Mouse (Mus musculus): Measurements from ENCODE around the gene Scand1.

Gene Scand1

DNA sequence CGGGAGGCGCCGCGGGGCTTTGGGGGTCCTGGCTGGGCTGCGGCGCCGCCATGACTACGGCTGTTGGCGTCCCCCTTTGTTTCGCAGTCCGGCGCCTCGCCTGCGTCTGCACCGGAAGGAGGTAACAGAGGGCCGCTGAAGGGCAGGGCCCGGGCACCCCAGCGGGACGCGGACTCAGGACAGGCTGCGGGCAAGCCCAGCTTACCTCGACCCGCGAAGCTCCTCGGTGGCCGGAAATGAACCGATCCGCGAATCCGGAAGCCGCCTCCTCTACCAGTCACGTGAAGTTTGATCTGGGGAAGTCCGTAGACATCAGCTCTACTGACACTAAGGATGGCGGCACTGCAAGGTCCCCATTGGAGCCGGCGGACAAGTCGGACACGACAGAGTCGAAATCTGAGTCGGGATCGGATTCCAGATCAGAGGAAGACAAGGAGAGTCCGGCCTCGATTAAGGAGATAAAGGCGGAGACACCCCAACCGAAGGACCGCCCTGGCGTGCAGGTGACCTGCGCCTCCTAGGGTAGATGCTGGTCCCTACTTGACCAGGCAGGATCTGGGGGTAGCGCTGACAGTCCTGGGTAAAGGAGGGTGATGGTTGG lies at the start of gene Scand1, which contains the start of gene Cnbd2:
TSS of gene Scand1 (minus strand) at position 408 of the 601 bp plus-strand sequence.
TSS of gene Cnbd2 (plus strand) at position 3 of the 601 bp plus-strand sequence.
- peaks cover 5% of the 10 kb centered on the region; the same call in 1 of the 2 replicates for H3K36me3 ChIP-seq (ENCODE audit: control insufficient read depth, insufficient read depth, low read length, poor library complexity, severe bottlenecking)
- no peaks in the 10 kb centered on the region for H3K27me3 ChIP-seq (ENCODE audit: control insufficient read depth, insufficient read depth, low read length, poor library complexity, severe bottlenecking)
- DNase-seq (ENCODE audit: low read depth, low spot score) = peak; percentile 93

DNA sequence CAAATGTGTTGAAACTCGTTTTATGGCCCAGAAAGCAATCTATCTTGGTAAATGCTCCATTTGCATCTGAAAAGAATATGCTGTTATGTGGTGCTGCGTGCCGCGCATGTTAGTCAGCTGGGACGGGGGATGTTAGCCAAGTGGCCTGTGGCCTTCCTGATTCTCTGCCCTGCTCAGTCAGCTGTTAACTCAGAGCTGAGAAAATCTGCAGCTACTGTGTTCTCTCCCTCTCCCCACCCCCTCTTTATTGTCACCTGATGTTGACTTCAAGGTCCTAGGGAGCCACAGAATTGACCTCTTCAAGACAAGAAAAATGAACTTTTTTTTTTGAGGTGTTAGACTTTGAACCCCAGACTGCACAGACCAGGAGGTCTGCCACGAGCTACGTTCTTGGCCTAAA lies 43.5 kb upstream of the Scand1 start:
- peak; percentile 23 for DNase-seq (ENCODE audit: low read depth, low spot score)
- Histone ChIP-seq H3K36me3 (ENCODE audit: control insufficient read depth, insufficient read depth, low read length, poor library complexity, severe bottlenecking) (no peaks in the 10 kb centered on the region), H3K27me3 (ENCODE audit: control insufficient read depth, insufficient read depth, low read length, poor library complexity, severe bottlenecking) (no peaks in the 10 kb centered on the region)

DNA sequence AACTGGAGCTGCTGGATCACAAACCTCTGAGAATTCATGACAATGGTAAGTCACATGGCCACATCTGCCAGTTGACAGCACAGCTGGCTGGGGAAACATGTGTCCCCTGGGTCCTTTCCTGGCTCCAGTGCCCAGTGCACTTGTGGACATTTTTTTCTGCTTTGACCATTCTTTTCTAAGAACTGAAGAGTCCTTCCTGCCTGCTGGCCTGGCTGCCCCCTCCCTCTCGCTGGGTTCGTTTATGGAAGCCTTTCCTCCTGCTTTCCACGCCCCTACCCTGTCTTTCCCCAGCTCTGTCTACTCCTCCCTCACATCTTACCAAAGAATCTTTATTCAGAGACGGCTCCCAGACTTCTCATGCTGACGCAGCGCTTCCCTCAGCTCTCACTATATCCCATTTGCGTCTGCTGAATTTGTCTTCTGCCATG lies 40.8 kb upstream of the Scand1 start:
- Histone ChIP-seq H3K27me3 (ENCODE audit: control insufficient read depth, insufficient read depth, low read length, poor library complexity, severe bottlenecking) (no peaks in the 10 kb centered on the region), H3K36me3 (ENCODE audit: control insufficient read depth, insufficient read depth, low read length, poor library complexity, severe bottlenecking) (no peaks in the 10 kb centered on the region)
- no peak for DNase-seq (ENCODE audit: low read depth, low spot score)

DNA sequence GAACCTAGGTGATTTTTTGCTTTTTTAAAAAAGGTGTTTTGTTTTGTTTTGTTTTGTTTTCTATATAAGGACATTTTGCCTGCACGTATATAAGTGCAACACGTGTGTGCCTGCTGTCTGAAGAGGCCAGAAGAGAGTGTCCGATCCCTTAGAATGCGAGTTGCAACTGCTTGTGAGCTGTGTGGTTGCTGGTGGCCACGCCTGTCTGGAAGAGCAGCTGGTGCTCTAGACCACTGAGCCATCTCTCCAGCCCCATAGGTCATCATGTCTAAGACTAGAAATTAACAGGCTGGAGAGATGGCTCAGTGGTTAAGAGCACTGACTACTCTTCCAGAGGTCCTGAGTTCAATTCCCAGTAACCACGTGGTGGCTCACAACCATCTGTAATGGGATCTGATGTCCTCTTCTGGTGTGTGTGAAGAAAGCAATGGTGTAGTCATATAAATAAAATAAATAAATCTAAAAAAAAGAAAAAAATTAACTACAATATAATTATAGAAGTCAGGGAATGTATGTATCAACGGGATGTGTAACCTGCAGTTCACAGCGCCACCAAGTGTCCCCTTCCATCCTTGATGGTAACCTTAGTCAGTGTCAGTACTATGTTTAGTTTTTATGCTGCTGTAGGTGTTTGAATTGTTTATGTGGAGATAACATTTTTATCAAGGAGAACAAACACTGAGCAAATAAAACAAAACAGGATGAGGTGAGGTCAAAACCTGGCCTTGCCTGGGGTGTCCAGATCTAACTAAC lies 40.1 kb upstream of the Scand1 start:
- DNase-seq (ENCODE audit: low read depth, low spot score) = peak; percentile 27
- Histone ChIP-seq H3K27me3 (ENCODE audit: control insufficient read depth, insufficient read depth, low read length, poor library complexity, severe bottlenecking) (no peaks in the 10 kb centered on the region), H3K36me3 (ENCODE audit: control insufficient read depth, insufficient read depth, low read length, poor library complexity, severe bottlenecking) (no peaks in the 10 kb centered on the region)

DNA sequence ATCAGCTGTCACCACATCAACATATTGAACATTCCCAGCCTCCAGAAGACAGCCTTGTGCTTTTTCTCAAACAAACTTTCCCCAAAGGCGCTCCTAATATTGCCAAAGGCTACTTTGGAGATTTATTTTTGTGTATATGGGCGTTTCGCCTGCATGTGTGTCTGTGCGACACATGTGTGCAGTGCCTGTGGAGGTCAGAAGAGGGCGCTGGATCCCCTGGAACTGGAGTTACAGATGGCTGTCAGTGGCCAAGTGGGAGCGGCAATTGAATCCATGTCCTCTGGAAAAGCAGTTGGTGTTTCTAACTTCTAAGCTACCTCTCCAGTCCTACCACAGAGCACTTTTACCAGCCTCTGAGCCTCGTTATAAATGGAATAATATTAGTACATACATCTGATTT lies 38.7 kb upstream of the Scand1 start:
- Histone ChIP-seq H3K36me3 (ENCODE audit: control insufficient read depth, insufficient read depth, low read length, poor library complexity, severe bottlenecking) (no peaks in the 10 kb centered on the region), H3K27me3 (ENCODE audit: control insufficient read depth, insufficient read depth, low read length, poor library complexity, severe bottlenecking) (no peaks in the 10 kb centered on the region)
- DNase-seq (ENCODE audit: low read depth, low spot score) = no peak

DNA sequence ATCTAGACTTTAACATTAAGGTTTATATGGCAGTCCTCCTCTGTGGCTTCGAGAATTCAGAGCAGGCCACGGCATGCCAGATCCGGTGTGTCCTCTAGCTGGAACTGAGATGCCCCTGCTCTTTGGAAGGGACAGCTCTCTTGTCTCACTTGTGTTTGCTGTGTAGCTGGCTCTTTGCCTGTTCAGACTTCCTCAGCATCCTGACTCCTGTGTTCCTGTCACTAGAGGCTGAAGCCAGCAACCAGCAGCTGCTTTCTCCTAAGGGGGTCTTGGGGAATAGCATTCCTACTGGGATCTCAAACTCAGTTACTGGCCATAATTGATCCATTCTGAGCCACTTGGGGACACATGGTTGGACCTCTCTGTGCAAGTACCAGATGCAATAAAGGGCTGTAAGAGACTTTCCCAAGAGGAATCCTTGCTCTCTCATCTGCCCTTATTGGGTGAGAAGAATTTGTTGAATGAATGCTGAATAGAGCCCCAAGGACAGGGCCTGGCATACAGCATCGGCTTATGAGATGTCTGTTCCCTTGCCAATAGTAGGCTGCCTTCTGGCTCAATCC lies 36.9 kb upstream of the Scand1 start:
- DNase-seq (ENCODE audit: low read depth, low spot score) = no peak
- no peaks in the 10 kb centered on the region for H3K36me3 ChIP-seq (ENCODE audit: control insufficient read depth, insufficient read depth, low read length, poor library complexity, severe bottlenecking)
- no peaks in the 10 kb centered on the region for H3K27me3 ChIP-seq (ENCODE audit: control insufficient read depth, insufficient read depth, low read length, poor library complexity, severe bottlenecking)

DNA sequence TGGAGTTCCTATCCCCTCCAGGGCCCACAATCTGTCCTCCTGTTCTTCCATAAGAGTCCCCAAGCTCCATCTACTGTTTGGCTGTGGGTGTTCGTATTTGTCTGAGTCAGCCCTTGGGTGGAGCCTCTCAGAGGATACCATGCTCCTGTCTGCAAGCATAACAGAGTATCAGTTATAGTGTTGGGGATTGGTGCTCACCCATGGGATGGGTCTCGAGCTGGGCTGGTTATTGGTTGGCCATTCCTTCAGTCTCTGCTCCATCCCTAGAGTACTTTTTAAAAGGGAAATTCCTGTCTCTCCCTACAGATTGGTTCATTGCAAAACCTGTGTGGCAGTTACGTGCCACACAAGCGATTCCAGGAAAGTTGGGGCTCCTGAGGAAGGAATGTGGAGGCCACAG lies 36.3 kb upstream of the Scand1 start:
- no peak for DNase-seq (ENCODE audit: low read depth, low spot score)
- H3K27me3 ChIP-seq (ENCODE audit: control insufficient read depth, insufficient read depth, low read length, poor library complexity, severe bottlenecking) = no peaks in the 10 kb centered on the region
- no peaks in the 10 kb centered on the region for H3K36me3 ChIP-seq (ENCODE audit: control insufficient read depth, insufficient read depth, low read length, poor library complexity, severe bottlenecking)

DNA sequence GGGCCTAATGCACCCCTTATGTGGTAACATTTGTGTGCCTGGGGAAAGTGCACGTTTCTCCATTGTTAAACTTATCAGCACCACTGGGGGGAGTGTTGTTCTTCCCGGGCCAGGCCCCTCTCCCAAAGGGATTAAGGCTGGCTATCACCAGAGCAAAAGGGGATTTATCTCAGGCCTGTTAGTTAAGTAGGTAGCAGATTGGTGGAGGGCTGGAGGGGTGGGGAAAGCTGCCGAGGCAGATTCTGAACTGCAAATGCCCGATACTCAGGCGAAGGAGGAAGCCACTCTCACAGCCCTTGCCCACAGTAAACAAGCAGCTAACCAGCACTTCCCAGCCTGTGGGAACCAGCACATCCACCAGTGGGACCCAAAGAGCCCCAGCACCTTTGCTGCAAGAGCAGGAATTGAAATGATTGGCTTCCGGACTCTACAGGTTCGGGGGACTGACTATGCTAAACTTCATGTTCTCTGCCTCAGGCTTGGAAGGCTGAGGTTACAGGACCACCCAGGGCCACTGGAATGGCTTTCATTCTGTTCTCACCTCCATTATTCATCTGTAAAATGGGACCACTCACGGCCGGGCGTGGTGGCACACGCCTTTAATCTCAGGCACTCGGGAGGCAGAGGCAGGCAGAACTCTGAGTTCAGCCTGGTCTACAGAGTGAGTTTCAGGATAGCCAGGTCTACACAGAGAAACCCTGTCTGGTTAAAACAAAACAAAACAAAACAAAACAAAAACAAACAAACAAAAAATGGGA lies 32.5 kb upstream of the Scand1 start:
- no peak for DNase-seq (ENCODE audit: low read depth, low spot score)
- 0 out of 2 replicates have a peak, but pooled peaks cover 3% of the 10 kb centered on the region for H3K36me3 ChIP-seq (ENCODE audit: control insufficient read depth, insufficient read depth, low read length, poor library complexity, severe bottlenecking)
- H3K27me3 ChIP-seq (ENCODE audit: control insufficient read depth, insufficient read depth, low read length, poor library complexity, severe bottlenecking) = no peaks in the 10 kb centered on the region

DNA sequence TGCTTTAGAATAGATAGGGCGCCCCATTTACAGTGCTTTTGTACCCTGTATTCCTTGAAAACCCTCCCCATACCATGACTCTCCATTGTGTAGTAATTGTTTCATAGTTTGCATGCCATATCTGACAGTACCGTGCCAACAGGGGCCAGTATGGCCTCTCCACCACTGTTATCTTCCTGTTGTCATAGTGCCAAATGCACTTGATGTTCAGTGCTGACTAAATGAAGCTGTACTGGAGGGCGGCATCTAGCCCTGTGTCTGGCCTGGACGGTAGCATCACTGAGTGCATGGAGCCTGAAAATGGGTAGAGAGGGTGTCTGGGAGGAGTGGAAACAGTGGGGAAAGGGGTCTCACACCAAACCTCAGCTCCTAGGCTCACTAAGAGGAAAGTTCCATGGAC lies 27.6 kb upstream of the Scand1 start:
- no peaks in the 10 kb centered on the region for H3K27me3 ChIP-seq (ENCODE audit: control insufficient read depth, insufficient read depth, low read length, poor library complexity, severe bottlenecking)
- no peak for DNase-seq (ENCODE audit: low read depth, low spot score)
- H3K36me3 ChIP-seq (ENCODE audit: control insufficient read depth, insufficient read depth, low read length, poor library complexity, severe bottlenecking) = peaks cover 3% of the 10 kb centered on the region; the same call in 1 of the 2 replicates

DNA sequence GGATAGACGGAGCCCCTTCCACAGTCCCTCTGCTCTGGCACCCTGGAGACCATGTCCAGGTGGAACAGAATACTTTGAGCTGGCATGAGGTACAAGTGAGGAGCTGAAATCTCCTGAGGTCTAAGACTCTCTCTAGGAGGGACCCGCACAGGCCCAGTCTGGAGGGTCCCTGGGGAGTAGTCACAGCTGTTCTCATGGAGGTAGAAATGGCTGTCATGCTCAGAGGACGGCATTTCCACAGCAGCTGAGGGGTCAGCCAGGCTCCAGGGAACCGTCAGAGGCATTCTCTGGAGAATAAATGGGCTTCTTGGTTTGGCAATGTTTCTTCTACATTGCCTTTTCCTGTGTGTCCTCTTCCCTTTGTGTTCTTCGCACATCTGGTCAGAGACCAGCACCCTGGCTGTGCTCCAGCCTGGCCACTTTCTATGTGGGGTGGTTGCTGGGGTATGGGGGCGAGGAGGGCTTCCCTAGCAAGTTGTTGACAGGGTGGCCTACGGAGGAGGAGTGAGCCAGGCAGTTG lies 19.0 kb upstream of the Scand1 start:
- H3K27me3 ChIP-seq (ENCODE audit: control insufficient read depth, insufficient read depth, low read length, poor library complexity, severe bottlenecking) = no peaks in the 10 kb centered on the region
- H3K36me3 ChIP-seq (ENCODE audit: control insufficient read depth, insufficient read depth, low read length, poor library complexity, severe bottlenecking) = no peaks in the 10 kb centered on the region
- no peak for DNase-seq (ENCODE audit: low read depth, low spot score)

DNA sequence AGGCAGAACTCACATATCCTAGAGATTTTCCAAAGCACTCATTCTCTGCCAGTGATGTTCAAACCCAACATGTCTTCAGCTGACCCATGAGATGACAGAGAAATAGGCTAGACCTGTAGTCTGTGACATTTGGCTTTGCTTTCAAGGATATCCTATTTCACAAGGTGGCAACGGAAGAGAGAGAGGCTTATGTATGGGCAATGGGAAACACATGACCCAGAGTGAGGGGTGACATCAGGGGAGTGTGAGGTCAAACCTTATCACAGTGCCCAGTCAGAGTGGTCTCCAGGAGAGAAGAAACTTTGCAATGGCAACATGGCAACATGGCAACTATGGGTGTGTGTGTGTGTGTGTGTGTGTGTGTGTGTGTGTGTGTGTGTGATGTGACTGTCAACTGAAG lies 18.2 kb upstream of the Scand1 start:
- Histone ChIP-seq H3K36me3 (ENCODE audit: control insufficient read depth, insufficient read depth, low read length, poor library complexity, severe bottlenecking) (no peaks in the 10 kb centered on the region), H3K27me3 (ENCODE audit: control insufficient read depth, insufficient read depth, low read length, poor library complexity, severe bottlenecking) (no peaks in the 10 kb centered on the region)
- no peak for DNase-seq (ENCODE audit: low read depth, low spot score)

DNA sequence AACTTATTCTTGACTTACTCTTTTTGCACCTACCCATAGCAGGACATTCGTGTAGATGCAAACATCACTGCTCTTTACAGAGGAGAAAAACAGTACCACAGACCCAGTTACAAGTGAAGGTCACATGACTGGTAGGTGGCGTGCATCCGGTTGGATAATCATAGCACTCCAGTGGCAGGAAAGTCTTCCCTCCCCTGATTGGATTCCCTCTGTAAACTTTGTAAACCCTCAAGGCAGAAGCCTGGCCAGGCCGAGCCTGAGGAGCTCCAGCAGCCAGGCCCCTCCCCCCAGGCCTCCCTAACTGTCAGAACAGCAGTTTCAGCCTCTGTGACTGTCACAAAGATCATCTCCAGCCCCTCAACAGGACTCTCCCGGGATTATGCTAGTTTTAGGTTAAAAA lies 12.2 kb upstream of the Scand1 start:
- DNase-seq (ENCODE audit: low read depth, low spot score) = no peak
- no peaks in the 10 kb centered on the region for H3K27me3 ChIP-seq (ENCODE audit: control insufficient read depth, insufficient read depth, low read length, poor library complexity, severe bottlenecking)
- H3K36me3 ChIP-seq (ENCODE audit: control insufficient read depth, insufficient read depth, low read length, poor library complexity, severe bottlenecking) = peaks cover 6% of the 10 kb centered on the region; the same call in 1 of the 2 replicates

DNA sequence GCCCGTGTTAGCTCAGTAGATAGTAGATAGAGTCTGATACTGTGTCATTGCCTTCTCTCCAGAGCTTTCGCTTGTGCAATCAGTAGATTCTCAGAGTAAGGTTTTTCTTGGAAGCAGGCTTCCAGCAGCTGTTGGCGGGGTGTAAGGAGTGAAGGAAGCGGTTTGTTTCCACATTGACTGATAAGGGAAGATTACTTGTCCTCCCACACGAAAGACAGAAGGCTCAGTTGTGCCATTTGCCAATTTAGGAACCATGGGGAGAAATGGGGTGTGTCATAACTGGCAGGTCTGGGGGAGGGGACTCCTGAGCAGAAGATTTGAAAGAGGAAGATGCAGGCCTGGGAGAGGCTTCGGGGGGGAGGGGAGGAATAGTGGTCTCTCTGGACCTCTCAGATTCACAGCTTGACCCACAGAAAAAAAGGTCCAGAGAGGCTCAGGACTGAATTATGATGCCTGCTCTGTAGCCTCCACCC lies 11.6 kb upstream of the Scand1 start:
- no peak for DNase-seq (ENCODE audit: low read depth, low spot score)
- no peaks in the 10 kb centered on the region for H3K27me3 ChIP-seq (ENCODE audit: control insufficient read depth, insufficient read depth, low read length, poor library complexity, severe bottlenecking)

DNA sequence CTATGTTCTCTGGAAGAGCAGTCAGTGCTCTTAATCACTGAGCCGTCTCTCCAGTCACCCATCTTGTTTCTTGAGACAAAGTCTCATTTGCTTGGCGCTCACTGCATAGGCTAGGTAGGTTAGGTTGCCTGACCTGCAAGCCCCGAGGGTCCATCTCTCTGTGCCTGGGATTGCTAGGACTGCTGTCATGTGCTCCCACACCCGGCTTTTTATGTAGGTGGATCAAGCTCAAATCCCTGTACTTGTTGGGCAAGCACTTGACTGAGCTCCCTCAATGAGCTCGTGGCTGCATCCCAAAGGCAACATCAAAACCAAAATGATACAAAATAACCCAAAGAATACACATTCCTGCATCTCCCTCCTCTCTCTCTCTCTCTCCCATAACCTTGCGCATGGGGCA lies 9.0 kb upstream of the Scand1 start:
- DNase-seq (ENCODE audit: low read depth, low spot score) = no peak
- no peaks in the 10 kb centered on the region for H3K27me3 ChIP-seq (ENCODE audit: control insufficient read depth, insufficient read depth, low read length, poor library complexity, severe bottlenecking)
- H3K36me3 ChIP-seq (ENCODE audit: control insufficient read depth, insufficient read depth, low read length, poor library complexity, severe bottlenecking) = peaks cover 7% of the 10 kb centered on the region; the same call in 1 of the 2 replicates

More for the DNA sequence above, 11.6 kb upstream of the Scand1 start:
- peaks cover 6% of the 10 kb centered on the region; the same call in 1 of the 2 replicates for H3K36me3 ChIP-seq (ENCODE audit: control insufficient read depth, insufficient read depth, low read length, poor library complexity, severe bottlenecking)
